Mouse (Mus musculus) MEL (cell line): Measurements from ENCODE around the gene Eif2b3. TPM values are rescaled to one million over a fixed set of nuclear protein-coding genes. Genes with fewer than 3 reads are reported as not detected.

Experiments used
- DNase-seq: peaks from one replicate; pipeline ENCODE4 v3.0.0; 2011; ENCODE audit warnings: low read depth, low spot score
- H3K27ac ChIP-seq: 2 replicates; pipeline ENCODE4 v1.5.1; 2012; ENCODE audit warnings: low read depth, mild to moderate bottlenecking, control low read depth, low read length, moderate library complexity; ENCODE audit not compliant: control insufficient read depth
- H3K27me3 ChIP-seq, 2 experiments: fragments of 150-350 bp in 1 of 2; sonication (generic) in 1 of 2; 2 replicates each; pipeline ENCODE4 v1.6.1; 2012; ENCODE audit warnings: low read length in 2 of 2, mild to moderate bottlenecking in 2 of 2, improper control_type of control experiment in 1 of 2, moderate library complexity in 1 of 2; ENCODE audit not compliant: insufficient read depth in 2 of 2, control insufficient read depth in 1 of 2
- H3K36me3 ChIP-seq, 2 experiments: 2 replicates each; pipeline ENCODE4 v1.6.1; 2012 to 2014; ENCODE audit warnings: low read length in 2 of 2, improper control_type of control experiment in 1 of 2, inconsistent platforms in 1 of 2, mild to moderate bottlenecking in 1 of 2; ENCODE audit not compliant: insufficient read depth in 2 of 2, control insufficient read depth in 1 of 2
- H3K4me1 ChIP-seq, 2 experiments: fragments of 150-350 bp in 1 of 2; sonication (generic) in 1 of 2; 2 replicates each; pipeline ENCODE4 v1.6.1; 2012; ENCODE audit warnings: low read length in 2 of 2, improper control_type of control experiment in 1 of 2, mild to moderate bottlenecking in 1 of 2; ENCODE audit not compliant: insufficient read depth in 2 of 2, control insufficient read depth in 1 of 2
- H3K4me3 ChIP-seq, 2 experiments: fragments of 150-350 bp in 1 of 2; sonication (generic) in 1 of 2; 2 replicates each; pipeline ENCODE4 v1.5.1; 2012; ENCODE audit warnings: low read depth in 2 of 2, low read length in 2 of 2, mild to moderate bottlenecking in 2 of 2, moderate library complexity in 2 of 2, control low read depth in 1 of 2, improper control_type of control experiment in 1 of 2; ENCODE audit not compliant: control insufficient read depth in 1 of 2, insufficient read depth in 1 of 2
- H3K79me2 ChIP-seq: 2 replicates; pipeline ENCODE4 v1.6.1; 2012; ENCODE audit warnings: mild to moderate bottlenecking, low read length, moderate library complexity; ENCODE audit not compliant: control insufficient read depth, poor library complexity, insufficient read depth
- H3K9ac ChIP-seq: 2 replicates; pipeline ENCODE4 v1.6.1; 2012; ENCODE audit warnings: low read depth, mild to moderate bottlenecking, control low read depth, low read length, moderate library complexity; ENCODE audit not compliant: control insufficient read depth, poor library complexity, severe bottlenecking
- H3K9me3 ChIP-seq: fragments of 150-350 bp; sonication (generic); replicated peaks from 2 replicates; pipeline ENCODE4 v1.6.1; 2012; ENCODE audit warnings: mild to moderate bottlenecking, low read length, improper control_type of control experiment, moderate library complexity; ENCODE audit not compliant: insufficient read depth
- BHLHE40 ChIP-seq: IDR thresholded peaks from 2 replicates; pipeline ENCODE4 v1.6.1; 2012; ENCODE audit warnings: low read depth, mild to moderate bottlenecking, inconsistent platforms, low read length, improper control_type of control experiment, borderline replicate concordance
- CHD2 ChIP-seq: IDR thresholded peaks from 2 replicates; pipeline ENCODE4 v1.6.1; 2011; ENCODE audit warnings: low read length, improper control_type of control experiment
- CTCF ChIP-seq, 3 experiments: IDR thresholded peaks in 2 of 3; conservative IDR thresholded peaks in 1 of 3; 2 replicates each; pipeline ENCODE4 v1.5.1; 2011 to 2012; ENCODE audit warnings: low read length in 3 of 3, low read depth in 2 of 3, mild to moderate bottlenecking in 2 of 3, improper control_type of control experiment in 1 of 3, inconsistent platforms in 1 of 3, mixed read lengths in 1 of 3, moderate library complexity in 1 of 3; ENCODE audit not compliant: control insufficient read depth in 1 of 3, insufficient read depth in 1 of 3, poor library complexity in 1 of 3, severe bottlenecking in 1 of 3
- E2F4 ChIP-seq: IDR thresholded peaks from 2 replicates; pipeline ENCODE4 v1.6.1; 2011; ENCODE audit warnings: low read depth, low read length, improper control_type of control experiment, borderline replicate concordance
- EP300 ChIP-seq, 2 experiments: IDR thresholded peaks; 2 replicates each; pipeline ENCODE4 v1.6.1; 2011; ENCODE audit warnings: improper control_type of control experiment in 2 of 2, low read length in 2 of 2, low read depth in 1 of 2, mild to moderate bottlenecking in 1 of 2
- ETS1 ChIP-seq: IDR thresholded peaks from 2 replicates; pipeline ENCODE4 v1.6.1; 2012; ENCODE audit warnings: low read depth, mild to moderate bottlenecking, inconsistent platforms, low read length, improper control_type of control experiment, moderate library complexity
- GABPA ChIP-seq: IDR thresholded peaks from 2 replicates; pipeline ENCODE4 v1.6.1; 2012; ENCODE audit warnings: low read depth, mild to moderate bottlenecking, inconsistent platforms, low read length, improper control_type of control experiment, moderate library complexity
- KAT2A ChIP-seq: conservative IDR thresholded peaks from 2 replicates; pipeline ENCODE4 v1.6.1; 2012; ENCODE audit warnings: low read depth, low read length, improper control_type of control experiment, inconsistent platforms
- MYC ChIP-seq: IDR thresholded peaks from 2 replicates; pipeline ENCODE4 v1.6.1; 2011; ENCODE audit warnings: low read depth, mild to moderate bottlenecking, low read length, improper control_type of control experiment, moderate library complexity
- NELFE ChIP-seq: IDR thresholded peaks from 2 replicates; pipeline ENCODE4 v1.6.1; 2011; ENCODE audit warnings: low read depth, low read length, improper control_type of control experiment
- NRF1 ChIP-seq: IDR thresholded peaks from 2 replicates; pipeline ENCODE4 v1.6.1; 2014; ENCODE audit warnings: low read depth, mild to moderate bottlenecking, inconsistent platforms, low read length, improper control_type of control experiment, moderate library complexity; ENCODE audit not compliant: poor library complexity, insufficient read depth, severe bottlenecking
- POLR2AphosphoS2 ChIP-seq: IDR thresholded peaks from 2 replicates; pipeline ENCODE4 v1.6.1; 2011; ENCODE audit warnings: low read length, improper control_type of control experiment
- POLR2AphosphoS5 ChIP-seq: IDR thresholded peaks from 2 replicates; pipeline ENCODE4 v1.6.1; 2012; ENCODE audit warnings: low read depth, borderline replicate concordance, mild to moderate bottlenecking, inconsistent platforms, low read length, moderate library complexity, mixed read lengths
- TAL1 ChIP-seq: IDR thresholded peaks from 2 replicates; pipeline ENCODE4 v1.6.1; 2012; ENCODE audit warnings: mild to moderate bottlenecking, inconsistent platforms, low read length, moderate library complexity, mixed read lengths
- TBP ChIP-seq: IDR thresholded peaks from 2 replicates; pipeline ENCODE4 v1.8.0; 2011; ENCODE audit warnings: low read depth, low read length, improper control_type of control experiment
- polyA plus RNA-seq, 2 experiments: library from polyadenylated mRNA; stranded (reverse) in 1 of 2; unstranded in 1 of 2; fragments of >175 nt in 1 of 2; fragments of >200 nt in 1 of 2; gene quantifications; 2 replicates each; pipeline versions ENCODE4 v1.2.1 to v1.2.4; 2012; ENCODE audit warnings: low replicate concordance in 2 of 2, low read depth in 1 of 2; ENCODE audit not compliant: insufficient read length in 2 of 2, insufficient read depth in 1 of 2, missing spikeins in 1 of 2
- total RNA-seq: library from RNA; depleted of rRNA; stranded (reverse); fragments of 300-350 nt; gene quantifications from 2 replicates; pipeline ENCODE4 v1.2.3, GENCODE M21; 2012

Eif2b3 gene
- total and polyA plus RNA-seq, 3 experiments, result 77.5 to 79.3 TPM; not detected in 1

DNA sequence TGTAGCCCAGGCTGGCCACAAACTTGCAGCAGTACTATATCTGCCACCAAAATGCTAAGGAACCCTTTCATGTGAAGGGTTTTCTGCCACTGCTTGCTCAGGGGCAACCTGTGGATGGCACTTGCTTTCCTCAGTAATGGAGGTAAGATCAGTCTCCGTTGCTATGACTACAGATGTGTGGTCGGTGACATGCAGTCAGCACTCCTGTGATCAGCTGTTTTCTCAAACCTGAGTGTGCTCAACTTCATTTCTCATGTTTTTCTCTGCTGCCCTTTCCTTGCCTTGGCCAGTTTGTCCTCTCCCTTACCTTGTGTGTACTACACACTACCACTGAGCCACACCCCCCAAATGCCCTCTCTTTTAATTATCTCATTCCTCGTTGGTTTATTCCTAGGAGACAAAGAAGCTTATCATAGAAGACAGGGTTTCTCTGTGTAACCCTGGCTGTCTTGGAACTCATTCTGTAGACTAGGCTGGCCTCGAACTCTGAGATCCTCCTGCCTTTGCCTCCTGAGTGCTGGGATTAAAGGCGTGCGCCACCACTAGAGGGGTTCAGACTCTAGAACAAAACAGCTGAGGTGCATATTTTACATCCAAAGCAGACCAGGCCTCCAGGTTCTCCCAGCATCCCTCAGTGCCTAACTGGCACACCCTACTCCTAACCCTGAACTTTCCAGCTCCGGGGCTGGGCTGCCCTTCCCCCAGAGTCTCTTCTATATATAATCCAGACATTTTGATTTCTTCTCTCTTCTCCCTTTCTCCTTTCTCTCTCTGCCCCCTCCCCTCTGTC lies 13.4 kb upstream of the Eif2b3 start:
- Histone ChIP-seq H3K79me2 (no peaks in the 10 kb centered on the region), H3K36me3 (no peaks in the 10 kb centered on the region), H3K27me3 (peaks cover 2 to 3% of the 10 kb centered on the region in 2 experiments; a peak in 1 of 4 replicates), H3K9ac (no peak overlapping the region), H3K4me3 (no peak overlapping the region), H3K4me1 (no peaks in the 10 kb centered on the region), H3K27ac (no peak overlapping the region), H3K9me3 (no peaks in the 10 kb centered on the region)
- TF ChIP-seq NRF1 (no peak), POLR2AphosphoS5 (no peak), TBP (no peak)
- no peak for DNase-seq

DNA sequence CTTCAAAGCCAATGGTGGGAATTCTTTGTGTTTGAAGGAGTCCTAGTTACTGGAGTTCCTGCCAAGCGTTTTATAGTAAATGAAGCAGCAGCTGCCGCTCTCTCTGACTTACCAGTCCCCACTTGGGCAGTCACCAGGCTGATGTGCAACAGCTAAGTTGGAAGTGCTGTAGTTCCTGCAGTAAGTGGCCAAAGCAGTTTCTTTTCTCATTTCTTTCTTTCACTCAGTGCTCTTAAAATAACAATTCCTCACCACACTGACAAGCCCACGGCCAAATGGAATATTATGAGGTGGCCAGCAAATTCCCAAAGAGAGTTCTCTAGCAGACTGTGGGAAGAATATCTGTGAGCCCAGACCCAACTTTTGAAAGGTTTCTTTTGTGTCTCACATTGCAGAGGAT lies 12.1 kb upstream of the Eif2b3 start:
- no peaks in the 10 kb centered on the region for H3K4me1 ChIP-seq
- H3K79me2 ChIP-seq, result no peaks in the 10 kb centered on the region
- no peak overlapping the region for H3K4me3 ChIP-seq
- no peaks in the 10 kb centered on the region for H3K9me3 ChIP-seq
- H3K9ac ChIP-seq, result no peak overlapping the region
- TF ChIP-seq BHLHE40 (no peak), E2F4 (no peak), MYC (no peak), POLR2AphosphoS2 (no peak), CHD2 (no peak)
- no peaks in the 10 kb centered on the region for H3K36me3 ChIP-seq
- H3K27ac ChIP-seq, result no peak overlapping the region
- peaks cover 2 to 4% of the 10 kb centered on the region in 2 experiments; a peak in 1 of 4 replicates for H3K27me3 ChIP-seq
- DNase-seq, result no peak

DNA sequence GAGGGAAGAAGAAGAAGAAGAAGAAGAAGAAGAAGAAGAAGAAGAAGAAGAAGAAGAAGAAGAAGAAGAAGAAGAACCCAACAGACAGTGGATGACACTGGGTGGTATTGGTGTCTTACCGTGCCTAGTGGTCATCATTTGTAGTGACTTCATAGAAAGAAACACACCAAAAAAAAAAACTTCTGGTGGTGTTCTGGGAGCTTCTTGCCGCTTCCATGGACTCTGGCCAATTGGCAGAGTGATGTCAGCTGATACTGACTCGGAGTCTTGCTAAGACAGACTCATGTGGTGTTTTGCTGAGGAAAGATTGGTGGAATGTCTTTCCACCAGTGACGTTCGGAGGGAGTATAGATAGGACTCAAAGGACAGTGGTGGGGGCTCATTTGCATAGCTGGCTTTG lies 9.0 kb upstream of the Eif2b3 start:
- Histone ChIP-seq H3K4me3 (no peak overlapping the region), H3K36me3 (no peaks in the 10 kb centered on the region), H3K4me1 (no peaks in the 10 kb centered on the region), H3K79me2 (no peaks in the 10 kb centered on the region), H3K9ac (no peak overlapping the region)
- DNase-seq, result no peak
- TF ChIP-seq EP300 (IDR thresholded peaks at IDR 0.05; ENCODE audit: low read depth in 1 of 2, low read length in 2 of 2) (no peak), E2F4 (no peak), KAT2A (no peak), ETS1 (no peak), GABPA (no peak), CTCF (IDR thresholded peaks at IDR 0.05 in 2 of 3, conservative IDR thresholded peaks at IDR 0.05 in 1 of 3; ENCODE audit: control insufficient read depth in 1 of 3, insufficient read depth in 1 of 3, low read depth in 2 of 3, low read length in 3 of 3, poor library complexity in 1 of 3, severe bottlenecking in 1 of 3) (no peak), TAL1 (no peak), NRF1 (no peak), NELFE (no peak)
- TF ChIP-seq, all 39 proteins: peak for 0
- no peaks in the 10 kb centered on the region for H3K9me3 ChIP-seq
- H3K27ac ChIP-seq, result no peak overlapping the region
- peaks cover 2 to 4% of the 10 kb centered on the region in 2 experiments; a peak in 2 of 4 replicates for H3K27me3 ChIP-seq
